11 mouse cellular contexts compared by ENCODE assay signal in the genomic region with DNA sequence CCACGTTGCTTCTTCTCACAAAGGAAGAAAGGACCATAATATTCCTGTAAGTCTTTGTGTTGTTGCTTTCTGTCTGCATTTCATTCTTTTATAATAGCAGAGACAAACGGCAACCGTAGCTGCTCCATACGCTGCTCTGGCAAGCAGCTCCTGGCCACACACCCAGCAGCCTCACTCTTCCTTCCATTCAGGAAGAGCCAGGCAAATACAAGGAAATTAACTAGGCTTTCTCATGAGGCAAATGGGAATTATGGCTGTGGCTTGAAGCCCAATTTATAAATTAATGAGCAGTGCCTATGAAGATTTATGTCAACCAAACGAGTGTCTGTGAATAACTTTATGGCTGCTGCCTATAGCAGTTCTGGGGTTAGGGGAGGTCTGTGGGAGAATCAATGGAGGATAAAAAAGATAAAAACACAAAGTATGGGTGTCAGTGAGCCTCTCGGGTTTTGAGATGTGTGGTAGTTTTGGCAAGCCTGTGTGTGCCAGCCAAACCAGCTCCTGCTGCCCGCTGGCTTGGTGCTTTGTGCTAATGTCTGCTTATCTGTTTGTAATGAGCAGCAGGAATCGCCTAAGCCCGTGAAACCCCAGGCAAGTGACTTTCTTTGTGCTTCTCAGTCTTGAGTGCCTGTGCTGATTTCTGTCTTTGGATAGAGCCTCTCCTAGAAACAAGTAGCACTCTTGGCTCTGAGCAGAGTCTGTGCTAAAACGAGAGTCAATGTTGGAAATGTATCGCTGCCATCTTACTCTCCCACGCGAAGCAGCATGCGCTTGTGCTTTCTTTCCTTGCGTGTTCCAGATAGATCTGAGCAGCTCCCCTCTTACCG. TPM values are rescaled to one million over a fixed set of nuclear protein-coding genes. Genes with fewer than 3 reads are reported as not detected.
DNase-seq lines count a peak whose midpoint lies in the region; ATAC-seq and TF ChIP-seq lines count a peak whose summit lies in the region.
"Had no signal": no experiment of that assay in that cellular context is flagged by ENCODE, and none has a peak within 500 bp of the region (broad histone marks: within the 10 kb centered on the region; RNA-seq: fewer than 3 reads in every experiment).

No protein-coding gene starts in this region.

- no peak for ATAC-seq in cerebellum, adult (ENCODE audit: insufficient number of reproducible peaks, low FRiP score, low TSS enrichment)
- ATAC-seq in neural tube, embryonic 15.5 days (ENCODE audit: low FRiP score) = peak; percentile 41; the same call in 1 of the 2 replicates
- ATAC-seq in granulocyte monocyte progenitor cell, adult 5-6 weeks (replicated peaks; ENCODE audit: poor library complexity, severe bottlenecking) = no peak

- no peak for TF ChIP-seq CTCF in layer of hippocampus, adult 2 months (conservative IDR thresholded peaks at IDR 0.05)

- 41% methylated on average over 16 of the region's 16 CpGs for WGBS in neural tube, embryonic 15.5 days

- H3K9me3 ChIP-seq in neural tube, embryonic 15.5 days (replicated peaks) = no peaks in the 10 kb centered on the region
- H3K9me3 ChIP-seq: neural tube, embryonic 12.5 days had no signal

- DNase-seq in cerebellum, adult 18-20 months = peak; percentile 53 to 60
- DNase-seq in layer of hippocampus, adult 2 months (ENCODE audit: low spot score in 2 of 2) = peak in 1 of 2 experiments; percentile 32
- no peak for DNase-seq in layer of hippocampus, adult 9-10 months (ENCODE audit: low spot score)
- DNase-seq in layer of hippocampus, postnatal 14 days (ENCODE audit: low spot score in 2 of 2) = peak; percentile 24 to 52
- no peak for DNase-seq in retina, postnatal 1 day
- DNase-seq: adrenal gland, postnatal 10 days; lung, postnatal 36 days had no signal

- no peaks in the 10 kb centered on the region for H3K27me3 ChIP-seq in neural tube, embryonic 15.5 days (replicated peaks)
- H3K27me3 ChIP-seq: neural tube, embryonic 12.5 days had no signal

- H3K27ac ChIP-seq in layer of hippocampus, adult 2 months = peak overlapping the region; percentile 57
- H3K27ac ChIP-seq in neural tube, embryonic 15.5 days (replicated peaks) = peak overlapping the region; percentile 69
- H3K27ac ChIP-seq: neural tube, embryonic 12.5 days had no signal

- peaks cover 30% of the 10 kb centered on the region for H3K4me1 ChIP-seq in neural tube, embryonic 15.5 days
- H3K4me1 ChIP-seq: neural tube, embryonic 12.5 days had no signal

- H3K4me2 ChIP-seq in neural tube, embryonic 15.5 days = 0 out of 2 replicates have a peak overlapping the region, but pooled peaks have one; percentile 2
- H3K4me2 ChIP-seq: neural tube, embryonic 12.5 days had no signal

- no peak overlapping the region for H3K4me3 ChIP-seq in layer of hippocampus, adult 2 months
- H3K4me3 ChIP-seq in neural tube, embryonic 15.5 days (replicated peaks) = no peak overlapping the region
- H3K4me3 ChIP-seq: neural tube, embryonic 12.5 days had no signal

- peaks cover 4% of the 10 kb centered on the region for H3K36me3 ChIP-seq in neural tube, embryonic 15.5 days

- H3K9ac ChIP-seq in neural tube, embryonic 15.5 days (replicated peaks) = no peak overlapping the region
- H3K9ac ChIP-seq: neural tube, embryonic 12.5 days had no signal

RNA-seq across cellular contexts. Expression of a gene that starts 54.2 kb away (rescaled TPM):
- total RNA-seq in layer of hippocampus, adult 2 months (2021) = 100 to 1,000 TPM; 139 to 147 TPM
- total RNA-seq in layer of hippocampus, postnatal 14 days (2021) = 100 to 1,000 TPM; 138 to 147 TPM
- 79.6 and 84.8 TPM in 2 replicates for polyA plus RNA-seq in neural tube, embryonic 15.5 days (2015; fragmentation: Nextera tagmentation; extraction: Ambion mirVana)
- 0.37 TPM in 1 of 2 replicates, not detected in the other for total RNA-seq in granulocyte monocyte progenitor cell, adult 5-6 weeks (2014; fragmentation: Nextera tagmentation)
- total RNA-seq in granulocyte monocyte progenitor cell, adult 5-6 weeks (2017) = 0.21 and 0.30 TPM in 2 replicates

Comparison
In these comparisons a context has a peak if more than half of its experiments do, and no peak if none do; other contexts are left out.
1. DNase-seq: peak in cerebellum, adult 18-20 months (2 of 2) and layer of hippocampus, postnatal 14 days (2 of 2); none in layer of hippocampus, adult 9-10 months (single experiment) and retina, postnatal 1 day (single experiment).
2. RNA of a gene that starts 54.2 kb away (total RNA-seq): 138 to 147 TPM in layer of hippocampus, postnatal 14 days and 139 to 147 TPM in layer of hippocampus, adult 2 months; 0.21 to 0.37 TPM in granulocyte monocyte progenitor cell, adult 5-6 weeks; every median in the first group is over 100 times any median in the second.